Mouse (Mus musculus) lung, adult 2 months (tissue): ENCODE measurements around the gene Tbcc.

Source experiments
- CTCF ChIP-seq: fragments of 200-500 bp; IDR thresholded peaks from 2 replicates; pipeline ENCODE4 v1.5.1; 2011; ENCODE audit warnings: mild to moderate bottlenecking, low read length, control low read depth; ENCODE audit not compliant: insufficient read depth
- POLR2A ChIP-seq: fragments of 200-500 bp; IDR thresholded peaks from 2 replicates; pipeline ENCODE4 v1.6.1; 2011; ENCODE audit warnings: low read depth, mild to moderate bottlenecking, control low read depth, low read length, borderline replicate concordance; ENCODE audit errors: extremely low read depth

- TF ChIP-seq POLR2A (no peak), CTCF (no peak)
Measured at GRCm38 (mm10) chr17:46843022-46843421, 47.5 kb upstream of the Tbcc start.
